19 mouse cellular contexts compared by ENCODE assay signal in the genomic region with DNA sequence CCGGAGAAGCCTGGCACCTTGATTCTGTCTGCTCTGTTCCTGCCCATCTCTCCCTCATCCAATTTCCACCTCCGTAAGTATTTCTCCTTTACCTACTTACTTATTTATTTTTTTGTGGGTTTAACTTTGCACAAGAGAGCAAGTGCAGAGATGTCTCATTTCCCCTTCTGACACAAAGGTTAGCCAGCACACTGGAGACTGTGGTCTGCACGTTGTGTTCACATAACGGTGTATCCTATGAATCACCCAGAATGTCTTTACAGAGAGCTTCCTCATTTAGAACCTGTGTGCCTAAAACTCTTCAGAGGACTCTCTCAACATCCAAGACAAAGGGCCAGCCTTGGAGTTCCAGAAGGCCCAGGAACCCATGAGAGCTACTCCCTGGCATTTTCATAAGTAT. TPM values are rescaled to one million over a fixed set of nuclear protein-coding genes. Genes with fewer than 3 reads are reported as not detected.
DNase-seq lines count a peak whose midpoint lies in the region; ATAC-seq and TF ChIP-seq lines count a peak whose summit lies in the region.
"Had no signal": no experiment of that assay in that cellular context is flagged by ENCODE, and none has a peak within 500 bp of the region (broad histone marks: within the 10 kb centered on the region; RNA-seq: fewer than 3 reads in every experiment).

No protein-coding gene starts in this region.

- no peak for TF ChIP-seq CTCF in heart, adult 2 months (IDR thresholded peaks at IDR 0.05)

- H3K27me3 ChIP-seq in heart, adult 2 months (ENCODE audit: control insufficient read depth, insufficient read depth, low read length), result no peaks in the 10 kb centered on the region
- H3K27me3 ChIP-seq: embryonic facial prominence, embryonic 12.5 days; hindbrain, embryonic 15.5 days had no signal

- no peak for TF ChIP-seq POLR2A in heart, adult 2 months (IDR thresholded peaks at IDR 0.05; ENCODE audit: insufficient read depth, low read depth, low read length)

- no peaks in the 10 kb centered on the region for H3K79me2 ChIP-seq in heart, adult 2 months (replicated peaks; ENCODE audit: control insufficient read depth, insufficient read depth, low read length)

- WGBS in heart, adult 2 months, result 77% methylated on average over 4 of the region's 4 CpGs

- peak; percentile 67 for DNase-seq in heart, adult 11 months
- DNase-seq in heart, adult 2 months, result no peak
- DNase-seq in 416B (ENCODE audit: low read depth), result peak; percentile 95
- DNase-seq in Muller cell, postnatal 12 days (ENCODE audit: inconsistent ontology term), result no peak
- DNase-seq in layer of hippocampus, postnatal 25 days (ENCODE audit: extremely low spot score in 1 of 2, low spot score in 1 of 2), result no peak
- no peak for DNase-seq in layer of hippocampus, adult 11-12 months (ENCODE audit: low spot score)
- DNase-seq: adrenal gland, adult 2 months; adrenal gland, postnatal 25 days; cerebellum, adult 11 months; cerebellum, adult 8-10 months; cerebellum, postnatal 14 days; gastrocnemius, adult 2 months; gastrocnemius, postnatal 36 days had no signal

- intact Hi-C loops in heart, adult 2 months (cut with DNase I), result no loop called here

- no peaks in the 10 kb centered on the region for H3K36me3 ChIP-seq in heart, adult 2 months (ENCODE audit: control insufficient read depth, insufficient read depth, low read length)
- H3K36me3 ChIP-seq: embryonic facial prominence, embryonic 12.5 days; heart, embryonic 12.5 days; hindbrain, embryonic 15.5 days had no signal

- H3K4me1 ChIP-seq in heart, adult 2 months (ENCODE audit: control insufficient read depth, insufficient read depth, low read length), result no peaks in the 10 kb centered on the region
- H3K4me1 ChIP-seq: embryonic facial prominence, embryonic 12.5 days; heart, embryonic 12.5 days; hindbrain, embryonic 15.5 days had no signal

- TF ChIP-seq EP300 in heart, adult 2 months (IDR thresholded peaks at IDR 0.05; ENCODE audit: insufficient read depth, low read depth, low read length), result no peak

- H3K4me3 ChIP-seq in heart, adult 2 months, result no peak overlapping the region
- H3K4me3 ChIP-seq: embryonic facial prominence, embryonic 12.5 days; gastrocnemius, adult 2 months; heart, embryonic 12.5 days; hindbrain, embryonic 15.5 days had no signal

- peak; percentile 90 for ATAC-seq in common myeloid progenitor, adult 5-6 weeks (replicated peaks; ENCODE audit: low read depth, poor library complexity, severe bottlenecking)
- peak; percentile 99 for ATAC-seq in megakaryocyte progenitor cell, adult 5-6 weeks (replicated peaks; ENCODE audit: poor library complexity)
- ATAC-seq: forebrain, embryonic 16.5 days had no signal

- no peak overlapping the region for H3K9ac ChIP-seq in heart, adult 2 months (ENCODE audit: low read depth, low read length)
- H3K9ac ChIP-seq: embryonic facial prominence, embryonic 12.5 days; heart, embryonic 12.5 days; hindbrain, embryonic 15.5 days had no signal

- H3K27ac ChIP-seq in heart, adult 2 months, result no peak overlapping the region
- H3K27ac ChIP-seq: embryonic facial prominence, embryonic 12.5 days; gastrocnemius, adult 2 months; hindbrain, embryonic 15.5 days had no signal

RNA-seq across cellular contexts. Expression of gene Dgkg, which starts 27.1 kb away (rescaled TPM):
- total RNA-seq in heart, adult 2 months (2021), result under 1 TPM; 0.39 to 0.96 TPM
- polyA plus RNA-seq in heart, adult 2 months (2012; rRNA removed), result 0.25 and 0.26 TPM in 2 replicates
- total RNA-seq in common myeloid progenitor, adult 5-6 weeks (2017), result 5.6 and 5.8 TPM in 2 replicates
- total RNA-seq in megakaryocyte progenitor cell, adult 5-6 weeks (2015), result 13.5 and 18.8 TPM in 2 replicates
- total RNA-seq in megakaryocyte progenitor cell, adult 5-6 weeks (2017), result 13.9 and 14.0 TPM in 2 replicates
- total RNA-seq in layer of hippocampus, postnatal 25 days (2021), result 100 to 1,000 TPM; 190 to 202 TPM

Comparison
In these comparisons a context has a peak if more than half of its experiments do, and no peak if none do; other contexts are left out.
1. DNase-seq: peak in heart, adult 11 months (single experiment) and 416B (single experiment); none in heart, adult 2 months (0 of 2), Muller cell, postnatal 12 days (single experiment), layer of hippocampus, postnatal 25 days (0 of 2) and layer of hippocampus, adult 11-12 months (single experiment).
2. RNA of gene Dgkg, which starts 27.1 kb away (total RNA-seq): 190 to 202 TPM in layer of hippocampus, postnatal 25 days; 13.5 to 18.8 TPM in megakaryocyte progenitor cell, adult 5-6 weeks, 5.6 to 5.8 TPM in common myeloid progenitor, adult 5-6 weeks and 0.39 to 0.96 TPM in heart, adult 2 months; every median in the first group is over 4 times any median in the second.